Mouse (Mus musculus) 416B (cell line): ENCODE data around the gene Aff2.

Experiments
- DNase-seq: peaks from one replicate; pipeline ENCODE4 v3.0.0; 2011; ENCODE audit warnings: low read depth

The Aff2 gene

GRCm38 (mm10) chrX:69360238-69361054, at the start of gene Aff2:
Gene Aff2, plus strand, starts transcription at chrX:69360294.
- no peak for DNase-seq

GRCm38 (mm10) chrX:69337296-69337695, 22.8 kb upstream of the Aff2 start:
- no peak for DNase-seq

GRCm38 (mm10) chrX:69355621-69356020, 4.5 kb upstream of the Aff2 start:
- DNase-seq, result peak; percentile 14

- no peak for DNase-seq
Measured at GRCm38 (mm10) chrX:69359360-69359759, 734 bp upstream of the Aff2 start.

GRCm38 (mm10) chrX:69359885-69360237, 233 bp upstream of the Aff2 start:
- no peak for DNase-seq

- DNase-seq, result no peak
Measured at GRCm38 (mm10) chrX:69361055-69361558, 1.0 kb downstream of the Aff2 start.

GRCm38 (mm10) chrX:69364198-69364597, 4.1 kb downstream of the Aff2 start:
- no peak for DNase-seq

GRCm38 (mm10) chrX:69373341-69373740, 13.2 kb downstream of the Aff2 start:
- no peak for DNase-seq

- peak; percentile 21 for DNase-seq
Measured at GRCm38 (mm10) chrX:69389738-69390137, 29.6 kb downstream of the Aff2 start.

GRCm38 (mm10) chrX:69415043-69415442, 54.9 kb downstream of the Aff2 start:
- no peak for DNase-seq

GRCm38 (mm10) chrX:69438422-69438821, 78.3 kb downstream of the Aff2 start:
- DNase-seq, result no peak

- no peak for DNase-seq
Measured at GRCm38 (mm10) chrX:69441937-69442336, 81.8 kb downstream of the Aff2 start.

GRCm38 (mm10) chrX:69460896-69461295, 100.8 kb downstream of the Aff2 start:
- no peak for DNase-seq

GRCm38 (mm10) chrX:69502061-69502460, 142.0 kb downstream of the Aff2 start:
- no peak for DNase-seq

- DNase-seq, result no peak
Measured at GRCm38 (mm10) chrX:69518040-69518575, 158.0 kb downstream of the Aff2 start.

GRCm38 (mm10) chrX:69540811-69541210, 180.7 kb downstream of the Aff2 start:
- no peak for DNase-seq

- DNase-seq, result no peak
Measured at GRCm38 (mm10) chrX:69579903-69580459, 219.9 kb downstream of the Aff2 start.

GRCm38 (mm10) chrX:69608793-69609192, 248.7 kb downstream of the Aff2 start:
- DNase-seq, result no peak

GRCm38 (mm10) chrX:69663038-69663437, 302.9 kb downstream of the Aff2 start:
- DNase-seq, result no peak

- no peak for DNase-seq
Measured at GRCm38 (mm10) chrX:69666145-69666677, 306.1 kb downstream of the Aff2 start.

- no peak for DNase-seq
Measured at GRCm38 (mm10) chrX:69675691-69676090, 315.6 kb downstream of the Aff2 start.

- no peak for DNase-seq
Measured at GRCm38 (mm10) chrX:69698840-69699239, 338.7 kb downstream of the Aff2 start.

- no peak for DNase-seq
Measured at GRCm38 (mm10) chrX:69738972-69739371, 378.9 kb downstream of the Aff2 start.
